Mouse (Mus musculus) heart, embryonic 13.5 days (tissue): ENCODE results near the gene Bach2. TPM values are rescaled to one million over a fixed set of nuclear protein-coding genes. Genes with fewer than 3 reads are reported as not detected.
A peak's percentile ranks its signal among the peaks of the same experiment; 100 is the strongest.

Experiments used
- ATAC-seq: fragments of 200-750 bp; cut with Nextera tagmentation; 2 replicates; pipeline ENCODE4 v1.8.0; 2017; ENCODE audit warnings: moderate TSS enrichment; ENCODE audit not compliant: insufficient number of reproducible peaks, low FRiP score, low TSS enrichment; ENCODE audit errors: extremely low read depth
- H3K27ac ChIP-seq: fragments of 300-500 bp; sonication (generic); replicated peaks from 2 replicates; pipeline ENCODE4 v1.5.1; 2015; ENCODE audit warnings: moderate library complexity, mild to moderate bottlenecking, inconsistent platforms
- H3K27me3 ChIP-seq: fragments of 300-500 bp; sonication (generic); replicated peaks from 2 replicates; pipeline ENCODE4 v1.6.1; 2015; ENCODE audit warnings: mild to moderate bottlenecking, inconsistent platforms
- H3K36me3 ChIP-seq: fragments of 300-500 bp; sonication (generic); 2 replicates; pipeline ENCODE4 v1.6.1; 2015; ENCODE audit warnings: mild to moderate bottlenecking, inconsistent platforms
- H3K4me1 ChIP-seq: fragments of 300-500 bp; sonication (generic); 2 replicates; pipeline ENCODE4 v1.6.1; 2015; ENCODE audit warnings: inconsistent platforms
- H3K4me2 ChIP-seq: fragments of 300-500 bp; sonication (generic); 2 replicates; pipeline ENCODE4 v1.6.1; 2015; ENCODE audit warnings: inconsistent platforms, mild to moderate bottlenecking, moderate library complexity
- H3K4me3 ChIP-seq: fragments of 300-500 bp; sonication (generic); 2 replicates; pipeline ENCODE4 v1.5.1; 2015; ENCODE audit warnings: moderate library complexity, mild to moderate bottlenecking, inconsistent platforms
- H3K9ac ChIP-seq: fragments of 300-500 bp; sonication (generic); 2 replicates; pipeline ENCODE4 v1.6.1; 2015; ENCODE audit warnings: inconsistent platforms, mild to moderate bottlenecking, moderate library complexity
- H3K9me3 ChIP-seq: fragments of 300-500 bp; sonication (generic); 2 replicates; pipeline ENCODE4 v1.6.1; 2016; ENCODE audit warnings: inconsistent platforms
- WGBS: fragments of 180-500 bp; shearing (Covaris S2); methylation state at CpG from one replicate; pipeline ENCODE4 v1.1.7; 2015; ENCODE audit warnings: mixed read lengths; 5-methylcytosine and 5-hydroxymethylcytosine counted together
- polyA plus RNA-seq: library from polyadenylated mRNA; unstranded; fragments of >200 nt; fragmentation: Nextera tagmentation; extraction: Ambion mirVana; gene quantifications from 2 replicates; pipeline ENCODE4 v1.2.1, GENCODE M21; 2015

Bach2 gene
- polyA plus RNA-seq, 1 experiment from 2014 or later = 7.0 TPM

- Histone ChIP-seq H3K27ac (peak overlapping the region; percentile 80; the same call in 1 of the 2 replicates), H3K27me3 (no peaks in the 10 kb centered on the region), H3K4me1 (peaks cover 73% of the 10 kb centered on the region), H3K4me3 (no peak overlapping the region), H3K9me3 (no peaks in the 10 kb centered on the region), H3K36me3 (0 out of 2 replicates have a peak, but pooled peaks cover 2% of the 10 kb centered on the region), H3K4me2 (no peak overlapping the region), H3K9ac (no peak overlapping the region)
- 83% methylated on average over 12 of the region's 12 CpGs for WGBS
- ATAC-seq = no peak
Observed at GRCm38 (mm10) chr4:32332028-32332427, 93.4 kb downstream of the Bach2 start.

- Histone ChIP-seq H3K27ac (no peak overlapping the region), H3K36me3 (0 out of 2 replicates have a peak, but pooled peaks cover 2% of the 10 kb centered on the region), H3K4me1 (peaks cover 72% of the 10 kb centered on the region), H3K27me3 (no peaks in the 10 kb centered on the region), H3K4me2 (no peak overlapping the region), H3K9me3 (no peaks in the 10 kb centered on the region), H3K9ac (no peak overlapping the region), H3K4me3 (no peak overlapping the region)
- ATAC-seq = no peak
- WGBS = 100% methylated on average over 1 of the region's 1 CpGs
Observed at GRCm38 (mm10) chr4:32334131-32334530, 95.5 kb downstream of the Bach2 start.

DNA sequence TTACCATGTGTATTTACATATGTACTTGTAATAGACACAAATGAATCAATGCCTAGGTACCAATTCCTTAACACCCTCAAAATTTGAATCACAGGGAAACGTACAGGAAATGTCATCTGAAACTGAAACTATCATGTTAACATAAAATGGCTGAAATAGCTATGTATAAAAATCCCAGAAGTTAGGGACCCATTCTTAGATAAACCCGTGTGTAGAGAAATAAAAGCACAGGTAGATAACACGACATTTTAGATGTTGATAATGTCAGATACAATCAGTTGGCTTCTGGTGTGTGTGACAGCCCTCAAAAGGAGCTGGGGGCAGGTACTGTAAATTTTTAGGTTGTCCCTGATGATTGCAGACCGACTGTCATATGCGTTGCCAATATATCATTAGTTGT lies 96.2 kb downstream of the Bach2 start:
- Histone ChIP-seq H3K27ac (no peak overlapping the region), H3K4me1 (peaks cover 71% of the 10 kb centered on the region), H3K4me3 (no peak overlapping the region), H3K36me3 (0 out of 2 replicates have a peak, but pooled peaks cover 2% of the 10 kb centered on the region), H3K9me3 (no peaks in the 10 kb centered on the region), H3K9ac (no peak overlapping the region), H3K4me2 (no peak overlapping the region), H3K27me3 (no peaks in the 10 kb centered on the region)
- WGBS = 70% methylated on average over 5 of the region's 5 CpGs
- no peak for ATAC-seq

DNA sequence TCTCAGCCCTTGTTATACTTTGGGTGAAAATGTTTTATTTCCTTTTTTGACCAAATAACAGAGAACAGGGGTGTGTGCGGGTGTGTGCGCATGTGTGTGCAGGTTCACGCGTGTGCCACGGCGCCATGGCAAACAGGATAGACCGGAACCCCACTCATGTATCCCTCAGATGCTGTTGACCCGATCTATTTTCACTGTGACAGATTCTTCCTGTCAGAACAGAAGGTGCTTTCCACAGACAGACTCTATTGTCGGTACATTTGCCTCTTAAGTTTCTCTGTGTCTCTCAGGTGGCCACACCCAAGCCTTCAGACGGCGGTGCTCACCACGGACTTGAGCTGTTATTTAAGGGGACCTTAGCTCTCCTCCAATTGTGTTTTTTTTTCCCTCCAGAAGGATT lies 97.1 kb downstream of the Bach2 start:
- WGBS = 56% methylated on average over 12 of the region's 12 CpGs
- peak overlapping the region; percentile 53 for H3K9ac ChIP-seq
- H3K36me3 ChIP-seq = 0 out of 2 replicates have a peak, but pooled peaks cover 2% of the 10 kb centered on the region
- H3K27me3 ChIP-seq = no peaks in the 10 kb centered on the region
- H3K4me1 ChIP-seq = peaks cover 63% of the 10 kb centered on the region
- no peak for ATAC-seq
- H3K27ac ChIP-seq = peak overlapping the region; percentile 79
- H3K4me3 ChIP-seq = no peak overlapping the region
- no peaks in the 10 kb centered on the region for H3K9me3 ChIP-seq
- peak overlapping the region; percentile 57; the same call in 1 of the 2 replicates for H3K4me2 ChIP-seq

GRCm38 (mm10) chr4:32336642-32337041 lies 98.0 kb downstream of the Bach2 start:
- ATAC-seq = 0 out of 2 replicates have a peak, but pooled peaks have one; percentile 39

GRCm38 (mm10) chr4:32337638-32338037 lies 99.0 kb downstream of the Bach2 start:
- ATAC-seq = peak; percentile 78; the same call in 1 of the 2 replicates
- Histone ChIP-seq H3K9ac (peak overlapping the region; percentile 33; the same call in 1 of the 2 replicates), H3K27me3 (no peaks in the 10 kb centered on the region), H3K4me1 (peaks cover 48% of the 10 kb centered on the region), H3K9me3 (no peaks in the 10 kb centered on the region), H3K4me2 (peak overlapping the region; percentile 44), H3K27ac (peak overlapping the region; percentile 75), H3K4me3 (no peak overlapping the region), H3K36me3 (no peaks in the 10 kb centered on the region)
- WGBS = 2% methylated on average over 11 of the region's 11 CpGs

More at GRCm38 (mm10) chr4:32336642-32337041, 98.0 kb downstream of the Bach2 start:
- Histone ChIP-seq H3K4me3 (peak overlapping the region; percentile 23; the same call in 1 of the 2 replicates), H3K27me3 (no peaks in the 10 kb centered on the region), H3K4me2 (peak overlapping the region; percentile 57), H3K9ac (peak overlapping the region; percentile 53), H3K4me1 (peaks cover 53% of the 10 kb centered on the region), H3K36me3 (0 out of 2 replicates have a peak, but pooled peaks cover 2% of the 10 kb centered on the region), H3K27ac (peak overlapping the region; percentile 79), H3K9me3 (no peaks in the 10 kb centered on the region)
- 12% methylated on average over 4 of the region's 4 CpGs for WGBS

DNA sequence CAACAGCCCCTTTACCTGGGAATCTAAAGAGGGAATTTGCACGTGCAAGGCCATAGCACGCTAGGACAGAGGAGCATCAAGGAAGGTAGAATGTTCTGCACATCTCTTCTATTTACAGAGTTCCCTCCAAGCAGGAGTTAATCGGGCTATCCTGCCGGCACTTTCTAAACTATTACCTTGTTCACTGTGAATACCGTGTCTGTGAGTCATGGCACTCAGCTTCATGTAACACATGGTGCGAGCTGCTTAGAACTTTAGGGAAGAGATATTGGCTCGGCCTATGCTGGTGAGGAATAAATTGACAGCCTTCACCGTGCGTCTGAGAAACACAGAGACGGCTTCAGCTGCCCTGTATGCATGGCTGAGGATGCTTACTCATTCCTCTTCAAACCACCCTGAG lies 99.8 kb downstream of the Bach2 start:
- 39% methylated on average over 10 of the region's 10 CpGs for WGBS
- Histone ChIP-seq H3K9me3 (no peaks in the 10 kb centered on the region), H3K27me3 (no peaks in the 10 kb centered on the region), H3K4me3 (no peak overlapping the region), H3K4me2 (peak overlapping the region; percentile 44; the same call in 1 of the 2 replicates), H3K4me1 (peaks cover 55% of the 10 kb centered on the region), H3K27ac (peak overlapping the region; percentile 75), H3K9ac (peak overlapping the region; percentile 33), H3K36me3 (no peaks in the 10 kb centered on the region)
- ATAC-seq = no peak

DNA sequence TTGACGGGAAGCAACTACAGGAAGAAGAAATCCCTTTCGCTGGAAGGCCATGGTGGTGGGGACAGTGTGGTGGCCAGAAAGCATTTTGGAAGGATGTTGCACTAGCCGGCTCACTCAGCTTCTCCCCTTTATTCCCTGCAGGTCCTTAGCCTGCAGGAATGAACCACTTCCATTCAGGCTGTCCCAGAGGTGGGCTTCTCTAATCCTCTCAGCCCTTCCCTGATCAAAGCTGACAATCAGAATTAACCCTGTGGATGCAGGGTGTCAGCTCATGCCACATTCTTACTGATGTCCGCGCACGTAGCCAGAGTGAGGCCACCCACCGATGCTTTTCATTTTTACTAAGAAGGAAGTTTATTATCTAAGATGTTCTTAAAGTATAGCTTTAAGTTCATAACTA lies 102.2 kb downstream of the Bach2 start:
- Histone ChIP-seq H3K27me3 (no peaks in the 10 kb centered on the region), H3K36me3 (no peaks in the 10 kb centered on the region), H3K27ac (no peak overlapping the region), H3K9ac (no peak overlapping the region), H3K4me3 (no peak overlapping the region), H3K4me1 (peaks cover 55% of the 10 kb centered on the region), H3K9me3 (no peaks in the 10 kb centered on the region), H3K4me2 (no peak overlapping the region)
- WGBS = 84% methylated on average over 7 of the region's 7 CpGs
- ATAC-seq = no peak

GRCm38 (mm10) chr4:32342269-32342668 lies 103.7 kb downstream of the Bach2 start:
- no peaks in the 10 kb centered on the region for H3K36me3 ChIP-seq
- no peaks in the 10 kb centered on the region for H3K9me3 ChIP-seq
- peaks cover 44% of the 10 kb centered on the region for H3K4me1 ChIP-seq
- no peaks in the 10 kb centered on the region for H3K27me3 ChIP-seq
- no peak overlapping the region for H3K4me2 ChIP-seq
- H3K27ac ChIP-seq = no peak overlapping the region
- ATAC-seq = no peak
- no peak overlapping the region for H3K4me3 ChIP-seq
- no peak overlapping the region for H3K9ac ChIP-seq
- 64% methylated on average over 7 of the region's 7 CpGs for WGBS

DNA sequence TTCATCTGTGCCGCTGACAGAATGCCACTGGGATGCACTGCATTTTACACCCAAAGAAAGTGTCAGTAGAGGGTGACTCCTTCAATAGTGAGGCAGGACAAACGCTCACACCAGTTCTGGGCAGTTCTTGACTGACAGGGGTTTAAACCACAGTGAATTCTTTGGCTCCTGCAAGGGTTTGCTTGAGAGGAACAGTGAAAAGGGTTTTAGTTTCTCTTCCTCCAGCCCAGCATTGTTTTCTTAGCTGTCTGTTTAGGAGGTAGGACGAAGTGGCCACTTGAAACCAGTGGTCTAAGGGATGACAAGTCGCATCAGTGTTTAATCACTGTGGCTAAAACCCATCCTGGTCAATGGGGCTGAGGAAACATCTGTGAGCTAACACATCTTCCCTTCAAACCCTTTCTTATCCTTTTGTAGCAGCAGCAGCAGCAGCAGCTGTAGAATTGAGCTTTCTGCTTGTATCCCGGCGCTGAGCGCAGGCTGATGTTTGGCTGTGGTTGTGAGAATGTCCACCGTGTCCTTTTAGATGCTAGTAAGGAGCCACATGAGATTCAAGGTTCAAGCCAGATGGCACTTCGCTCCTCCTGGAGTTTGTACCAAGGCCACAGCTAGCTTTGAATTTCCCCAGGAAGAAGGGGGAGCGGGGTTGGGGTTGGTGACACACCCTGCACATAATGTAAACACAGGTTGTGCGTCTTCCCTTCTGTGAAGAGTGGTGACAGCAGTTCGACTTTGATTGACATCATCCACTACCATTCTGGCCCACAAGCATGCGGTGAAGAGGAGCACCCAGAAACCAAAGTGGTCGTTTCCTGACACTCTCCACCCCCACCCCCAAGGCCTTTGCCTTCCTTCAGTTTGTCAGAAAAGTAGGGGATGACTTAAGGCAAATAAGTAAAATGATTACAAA lies 104.9 kb downstream of the Bach2 start:
- Histone ChIP-seq H3K4me1 (peaks cover 35% of the 10 kb centered on the region), H3K9ac (peak overlapping the region; percentile 8; the same call in 1 of the 2 replicates), H3K4me2 (no peak overlapping the region), H3K4me3 (no peak overlapping the region), H3K27ac (peak overlapping the region; percentile 53), H3K27me3 (no peaks in the 10 kb centered on the region), H3K9me3 (no peaks in the 10 kb centered on the region), H3K36me3 (no peaks in the 10 kb centered on the region)
- WGBS = 40% methylated on average over 14 of the region's 14 CpGs
- ATAC-seq = no peak

DNA sequence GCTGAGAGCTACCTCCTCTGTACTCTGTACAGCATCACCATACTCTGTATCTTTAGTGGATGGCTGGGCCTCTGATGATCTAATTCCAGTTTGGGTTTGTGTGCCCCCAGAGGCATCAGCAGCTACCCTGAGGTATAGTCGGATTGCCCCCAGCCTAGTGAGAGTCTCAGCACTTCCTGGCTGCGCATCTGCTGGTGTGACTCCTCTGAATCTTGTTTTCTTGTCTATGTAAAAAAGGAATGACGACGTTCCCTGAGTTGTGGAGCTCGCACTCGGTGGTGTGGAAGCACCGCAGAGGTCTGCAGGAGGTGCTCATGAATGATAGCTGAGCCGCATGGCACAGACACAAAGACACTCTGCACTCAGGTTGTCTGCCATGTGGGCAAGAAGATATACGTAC lies 105.7 kb downstream of the Bach2 start:
- no peaks in the 10 kb centered on the region for H3K36me3 ChIP-seq
- H3K27ac ChIP-seq = no peak overlapping the region
- no peak overlapping the region for H3K4me2 ChIP-seq
- no peaks in the 10 kb centered on the region for H3K9me3 ChIP-seq
- no peaks in the 10 kb centered on the region for H3K27me3 ChIP-seq
- no peak overlapping the region for H3K9ac ChIP-seq
- 65% methylated on average over 9 of the region's 9 CpGs for WGBS
- peaks cover 27% of the 10 kb centered on the region for H3K4me1 ChIP-seq
- H3K4me3 ChIP-seq = no peak overlapping the region
- ATAC-seq = no peak
